Mouse (Mus musculus) limb, embryonic 12.5 days (tissue): ENCODE results near the gene Fnip1. TPM values are rescaled to one million over a fixed set of nuclear protein-coding genes. Genes with fewer than 3 reads are reported as not detected.
"Not testable (repeated sequence)": the region's sequence is repeated elsewhere in the genome, so short reads cannot be mapped to it uniquely, and the experiment has no call there.

ENCODE experiments used
- ATAC-seq: fragments of 200-750 bp; cut with Nextera tagmentation; 2 replicates; pipeline ENCODE4 v1.8.0; 2017; ENCODE audit warnings: low read depth, moderate TSS enrichment; ENCODE audit not compliant: insufficient number of reproducible peaks, insufficient read depth, low FRiP score, low TSS enrichment
- H3K27ac ChIP-seq: fragments of 300-500 bp; sonication (generic); 2 replicates; pipeline ENCODE4 v1.5.1; 2016; ENCODE audit warnings: mild to moderate bottlenecking, moderate library complexity
- H3K27me3 ChIP-seq: fragments of 300-500 bp; sonication (generic); 2 replicates; pipeline ENCODE4 v1.6.1; 2016; ENCODE audit warnings: mild to moderate bottlenecking, moderate library complexity
- H3K36me3 ChIP-seq: fragments of 300-500 bp; sonication (generic); 2 replicates; pipeline ENCODE4 v1.6.1; 2016; ENCODE audit warnings: mild to moderate bottlenecking, moderate library complexity
- H3K4me1 ChIP-seq: fragments of 300-500 bp; sonication (generic); replicated peaks from 2 replicates; pipeline ENCODE4 v1.6.1; 2016
- H3K4me2 ChIP-seq: fragments of 300-500 bp; sonication (generic); 2 replicates; pipeline ENCODE4 v1.6.1; 2016; ENCODE audit warnings: mild to moderate bottlenecking, moderate library complexity
- H3K4me3 ChIP-seq: fragments of 300-500 bp; sonication (generic); replicated peaks from 2 replicates; pipeline ENCODE4 v1.5.1; 2016; ENCODE audit warnings: mild to moderate bottlenecking
- H3K9ac ChIP-seq: fragments of 300-500 bp; sonication (generic); replicated peaks from 2 replicates; pipeline ENCODE4 v1.6.1; 2016; ENCODE audit warnings: mild to moderate bottlenecking, moderate library complexity
- H3K9me3 ChIP-seq: fragments of 300-500 bp; sonication (generic); 2 replicates; pipeline ENCODE4 v1.6.1; 2016; ENCODE audit warnings: mild to moderate bottlenecking, moderate library complexity
- WGBS: fragments of 180-500 bp; shearing (Covaris S2); methylation state at CpG from one replicate; pipeline ENCODE4 v1.1.7; 2016; 5-methylcytosine and 5-hydroxymethylcytosine counted together
- polyA plus RNA-seq: library from polyadenylated mRNA; unstranded; fragments of >200 nt; fragmentation: Nextera tagmentation; extraction: Ambion mirVana; gene quantifications from 2 replicates; pipeline ENCODE4 v1.2.1, GENCODE M21; 2016

The Fnip1 gene
- 12.2 and 13.0 TPM in 2 replicates for polyA plus RNA-seq

DNA sequence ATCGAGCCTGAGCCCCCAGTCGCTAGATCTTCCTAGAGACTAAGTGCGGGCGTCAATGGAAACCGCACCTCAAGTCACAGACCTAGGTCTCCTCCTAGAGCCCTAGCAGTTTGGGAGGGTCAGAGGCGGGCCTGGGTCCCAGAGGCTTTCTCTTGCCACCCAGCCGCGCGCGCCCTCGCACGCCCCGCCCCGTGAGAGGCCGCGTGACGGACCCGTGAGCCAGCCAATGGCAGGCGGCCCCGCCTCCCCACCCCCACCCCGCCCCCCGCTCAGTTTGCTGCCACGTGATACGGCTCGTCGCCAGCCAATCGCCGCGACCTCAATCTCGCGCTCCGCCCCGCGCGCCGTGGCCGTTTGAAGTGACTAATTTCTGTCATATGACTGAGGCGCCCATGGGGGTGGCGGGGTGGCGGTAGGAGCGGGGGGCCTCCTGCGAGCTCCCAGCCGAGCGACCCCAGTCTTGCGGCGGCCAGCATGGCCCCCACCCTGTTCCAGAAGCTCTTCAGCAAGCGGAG lies at the start of gene Fnip1:
Fnip1 (plus strand) TSS at position 377 of the 515 bp plus-strand sequence.
- Histone ChIP-seq H3K27ac (peak within 1 kb of the TSS; percentile 86), H3K27me3 (no peaks in the 10 kb centered on the region), H3K4me3 (peak within 1 kb of the TSS; percentile 91), H3K9ac (peak within 1 kb of the TSS; percentile 86), H3K4me2 (peak within 1 kb of the TSS; percentile 65), H3K36me3 (no peaks in the 10 kb centered on the region), H3K9me3 (no peaks in the 10 kb centered on the region), H3K4me1 (peaks cover 16% of the 10 kb centered on the region)
- ATAC-seq = peak; percentile 97
- whole genome bisulfite sequencing = under 1% methylated on average over 45 of the region's 47 CpGs

DNA sequence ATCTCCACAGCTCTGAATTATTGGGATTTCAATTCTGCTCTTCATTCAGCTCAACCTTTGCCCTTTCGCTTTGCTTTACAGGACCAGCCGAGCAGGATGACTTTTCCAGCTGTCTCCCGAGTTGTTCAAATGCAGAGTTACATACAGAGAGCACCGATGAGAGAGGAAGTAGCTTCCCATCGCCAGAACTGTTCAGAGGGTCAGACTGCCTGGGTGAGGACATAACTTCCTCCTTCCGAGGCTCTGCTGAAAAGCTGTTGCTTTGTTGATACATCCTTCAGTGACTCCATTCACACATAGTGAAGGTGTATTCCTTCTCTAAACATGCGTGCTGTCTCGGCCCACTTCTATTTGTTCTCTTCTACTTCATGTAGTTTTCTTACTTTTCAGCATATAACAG lies 47.6 kb upstream of the Fnip1 start:
- ATAC-seq = no peak
- Histone ChIP-seq H3K4me3 (no peak overlapping the region), H3K9ac (no peak overlapping the region), H3K27ac (no peak overlapping the region), H3K27me3 (no peaks in the 10 kb centered on the region), H3K9me3 (no peaks in the 10 kb centered on the region), H3K4me2 (no peak overlapping the region), H3K36me3 (no peaks in the 10 kb centered on the region), H3K4me1 (no peaks in the 10 kb centered on the region)
- WGBS = 72% methylated on average over 8 of the region's 8 CpGs

DNA sequence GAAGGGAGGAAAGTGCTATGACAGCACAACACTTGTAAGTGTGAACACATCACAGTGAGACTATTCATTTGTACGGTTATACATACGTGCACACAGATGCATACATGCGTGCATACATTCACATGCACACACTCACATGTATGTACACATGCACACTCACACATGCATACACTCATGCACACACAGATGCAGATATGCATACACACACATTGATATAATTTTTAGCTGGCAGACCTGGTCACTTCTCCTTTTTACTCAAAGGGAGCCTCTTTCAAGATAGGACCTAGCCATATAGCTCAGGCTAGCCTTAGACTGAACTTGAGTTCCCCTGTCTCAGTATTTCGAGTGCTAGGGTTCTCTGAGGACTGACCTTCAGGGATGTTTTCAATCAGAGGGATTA lies 46.7 kb upstream of the Fnip1 start:
- no peak overlapping the region for H3K27ac ChIP-seq
- H3K4me1 ChIP-seq = no peaks in the 10 kb centered on the region
- H3K36me3 ChIP-seq = no peaks in the 10 kb centered on the region
- 83% methylated on average over 4 of the region's 4 CpGs for whole genome bisulfite sequencing
- H3K9me3 ChIP-seq = no peaks in the 10 kb centered on the region
- H3K27me3 ChIP-seq = no peaks in the 10 kb centered on the region
- H3K9ac ChIP-seq = no peak overlapping the region
- ATAC-seq = no peak
- H3K4me3 ChIP-seq = no peak overlapping the region
- H3K4me2 ChIP-seq = no peak overlapping the region

DNA sequence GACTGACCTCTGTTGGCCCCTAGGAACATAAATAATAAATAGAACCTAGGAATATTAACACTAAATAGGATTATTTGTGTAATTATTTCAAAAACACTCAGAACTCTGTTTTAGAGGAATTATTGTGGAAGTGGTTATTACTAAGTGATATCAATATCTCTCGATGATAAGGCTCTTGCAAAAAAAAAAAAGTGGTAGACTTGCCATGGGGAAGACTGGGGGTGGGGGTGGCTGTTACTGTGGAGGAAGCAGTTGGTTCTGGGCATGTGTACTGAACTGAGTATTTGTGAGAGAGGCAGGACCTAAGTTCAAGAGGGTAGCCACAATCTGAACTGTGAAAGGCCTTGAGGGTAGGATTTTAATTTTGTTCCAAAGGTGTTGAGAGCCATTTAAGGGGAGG lies 41.3 kb upstream of the Fnip1 start:
- Histone ChIP-seq H3K4me3 (no peak overlapping the region), H3K27ac (no peak overlapping the region), H3K36me3 (no peaks in the 10 kb centered on the region), H3K27me3 (no peaks in the 10 kb centered on the region), H3K9me3 (no peaks in the 10 kb centered on the region), H3K4me2 (no peak overlapping the region), H3K9ac (no peak overlapping the region), H3K4me1 (no peaks in the 10 kb centered on the region)
- 92% methylated on average over 1 of the region's 1 CpGs for WGBS
- no peak for ATAC-seq

DNA sequence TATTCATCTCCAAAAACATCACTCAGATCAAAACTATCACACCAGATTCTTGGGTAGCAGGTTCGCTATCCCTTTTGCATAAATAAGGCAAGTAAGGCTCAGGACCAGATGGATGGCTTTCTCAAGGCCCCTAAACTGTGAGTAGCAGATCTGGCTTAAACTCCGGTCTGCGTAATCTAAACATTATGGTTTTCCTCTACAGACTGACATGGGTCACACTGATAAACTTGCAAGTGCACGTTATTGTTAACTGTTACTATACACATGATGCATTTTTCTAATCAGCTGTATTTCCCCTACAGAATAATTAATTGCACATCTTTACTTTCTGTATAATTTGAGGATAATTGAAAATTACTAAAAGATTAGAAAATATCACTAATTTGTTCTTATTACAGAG lies 39.9 kb upstream of the Fnip1 start:
- no peak overlapping the region for H3K4me3 ChIP-seq
- no peak overlapping the region for H3K4me2 ChIP-seq
- no peak overlapping the region for H3K9ac ChIP-seq
- H3K4me1 ChIP-seq = no peaks in the 10 kb centered on the region
- no peaks in the 10 kb centered on the region for H3K36me3 ChIP-seq
- 78% methylated on average over 4 of the region's 4 CpGs for WGBS
- no peaks in the 10 kb centered on the region for H3K9me3 ChIP-seq
- no peaks in the 10 kb centered on the region for H3K27me3 ChIP-seq
- H3K27ac ChIP-seq = no peak overlapping the region
- ATAC-seq = no peak

DNA sequence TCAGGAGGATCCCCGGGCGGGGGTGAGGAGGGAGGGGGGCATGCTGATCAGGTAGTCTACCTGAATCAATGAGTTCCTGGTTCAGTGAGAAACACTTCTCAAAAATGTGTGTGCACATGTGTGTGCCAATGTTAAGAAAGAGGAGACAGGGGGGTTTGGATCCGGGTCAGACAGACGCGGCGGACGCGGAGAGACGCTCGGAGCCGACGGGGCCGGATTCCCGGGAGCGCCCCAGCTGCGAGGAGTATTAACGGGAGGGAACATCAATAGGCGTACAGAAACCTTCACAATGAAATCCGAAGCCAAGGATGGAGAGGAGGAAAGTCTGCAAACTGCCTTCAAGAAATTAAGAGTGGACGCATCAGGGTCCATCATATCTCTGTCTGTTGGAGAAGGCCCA lies 37.2 kb upstream of the Fnip1 start:
- not testable (repeated sequence) for H3K9ac ChIP-seq, H3K4me2 ChIP-seq, H3K36me3 ChIP-seq, H3K27me3 ChIP-seq, ATAC-seq, H3K4me1 ChIP-seq, H3K27ac ChIP-seq, H3K4me3 ChIP-seq, H3K9me3 ChIP-seq
- 92% methylated on average over 20 of the region's 20 CpGs for WGBS

DNA sequence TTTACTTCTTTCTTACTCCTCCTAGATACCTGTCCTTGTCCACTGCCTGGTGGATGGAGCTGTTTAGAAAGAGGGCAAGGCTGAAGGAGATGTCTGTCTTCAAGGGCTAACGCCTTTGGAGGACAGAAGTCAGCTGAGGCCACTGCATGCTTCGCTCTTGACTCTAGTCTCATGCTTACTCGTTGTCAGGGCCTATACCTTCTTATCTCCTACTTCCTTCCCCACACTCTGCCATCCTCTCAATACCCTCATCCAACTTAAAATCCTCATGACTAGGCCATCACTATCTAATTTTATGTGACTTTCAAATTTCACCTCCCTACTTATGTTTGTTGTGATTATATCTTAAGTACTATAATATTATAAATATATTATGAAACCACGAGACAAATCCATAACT lies 33.1 kb upstream of the Fnip1 start:
- ATAC-seq = no peak
- Histone ChIP-seq H3K9me3 (no peaks in the 10 kb centered on the region), H3K27ac (no peak overlapping the region), H3K27me3 (no peaks in the 10 kb centered on the region; the same call in 1 of the 2 replicates), H3K9ac (no peak overlapping the region), H3K4me1 (no peaks in the 10 kb centered on the region), H3K4me3 (no peak overlapping the region), H3K36me3 (no peaks in the 10 kb centered on the region), H3K4me2 (no peak overlapping the region)
- 84% methylated on average over 4 of the region's 4 CpGs for WGBS

DNA sequence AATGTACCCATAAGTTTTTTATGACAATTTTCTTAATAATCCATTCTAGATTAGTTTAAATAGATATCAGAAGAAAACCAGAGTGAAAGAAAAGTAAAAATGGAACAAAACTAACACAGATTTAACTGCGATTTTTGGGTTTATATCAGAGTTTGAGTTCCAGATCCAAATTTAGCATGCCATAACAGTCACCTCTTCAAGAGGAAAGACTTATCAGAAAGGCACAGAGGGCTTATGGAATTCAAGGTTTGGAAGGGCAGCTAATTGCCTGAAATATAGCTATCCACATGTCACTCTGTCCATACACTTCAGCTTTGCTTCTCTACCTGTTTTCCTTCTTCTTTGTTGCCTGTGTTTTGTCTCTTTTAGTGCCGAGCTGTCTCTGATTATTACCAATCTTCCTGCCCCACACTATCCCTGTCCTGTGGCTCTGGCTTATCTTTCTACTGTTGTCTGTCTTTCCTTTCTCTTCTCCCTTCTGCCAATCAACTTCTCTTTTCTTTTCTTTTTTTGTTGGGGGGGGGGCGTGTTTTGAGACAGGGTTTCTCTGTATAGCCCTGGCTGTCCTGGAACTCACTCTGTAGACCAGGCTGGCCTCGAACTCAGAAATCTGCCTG lies 31.0 kb upstream of the Fnip1 start:
- Histone ChIP-seq H3K27me3 (no peaks in the 10 kb centered on the region; the same call in 1 of the 2 replicates), H3K27ac (no peak overlapping the region), H3K4me3 (no peak overlapping the region), H3K9ac (no peak overlapping the region), H3K36me3 (no peaks in the 10 kb centered on the region), H3K4me2 (no peak overlapping the region), H3K4me1 (no peaks in the 10 kb centered on the region), H3K9me3 (no peaks in the 10 kb centered on the region)
- WGBS = 77% methylated on average over 4 of the region's 4 CpGs
- ATAC-seq = no peak

DNA sequence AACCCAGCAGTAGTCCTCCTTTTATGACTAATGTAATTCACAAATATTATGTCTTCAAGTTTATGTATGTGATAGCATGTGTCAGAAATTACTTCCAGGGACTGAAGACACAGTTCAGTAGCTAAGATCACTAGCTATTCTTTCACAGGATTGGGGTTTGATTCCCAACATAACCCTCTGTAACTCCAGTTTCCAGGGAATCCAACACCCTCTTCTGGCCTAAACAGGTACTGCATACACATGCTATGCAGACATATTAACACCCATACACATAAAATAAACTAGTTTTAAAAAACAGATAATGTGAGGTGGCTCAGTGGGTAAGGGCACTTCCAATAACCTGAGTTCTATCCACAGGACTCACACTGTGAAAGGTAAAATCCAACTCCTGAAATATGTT lies 27.4 kb upstream of the Fnip1 start:
- H3K36me3 ChIP-seq = no peaks in the 10 kb centered on the region
- no peak overlapping the region for H3K4me3 ChIP-seq
- H3K4me1 ChIP-seq = no peaks in the 10 kb centered on the region
- H3K27me3 ChIP-seq = no peaks in the 10 kb centered on the region; the same call in 1 of the 2 replicates
- H3K4me2 ChIP-seq = no peak overlapping the region
- no peak overlapping the region for H3K9ac ChIP-seq
- no peak overlapping the region for H3K27ac ChIP-seq
- no peaks in the 10 kb centered on the region for H3K9me3 ChIP-seq
- ATAC-seq = no peak

DNA sequence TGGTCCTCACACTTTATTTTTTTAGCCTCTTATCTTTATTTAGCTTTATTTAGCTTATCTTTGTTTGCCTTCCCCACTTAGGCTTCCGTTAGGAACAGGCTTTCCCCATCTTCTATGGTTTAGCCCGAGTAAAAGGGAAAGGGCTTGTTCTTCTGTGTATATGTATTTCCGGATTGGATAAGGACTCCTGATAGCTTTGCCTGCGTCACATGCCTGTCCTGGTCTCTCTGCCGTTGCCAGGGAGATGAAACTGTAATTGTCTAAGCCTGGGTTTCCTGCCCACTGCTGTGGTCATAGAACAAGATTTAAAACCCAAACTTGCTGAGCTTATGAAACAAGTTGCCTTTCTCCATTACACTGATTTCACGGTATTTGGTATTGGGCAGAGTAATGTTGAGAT lies 25.0 kb upstream of the Fnip1 start:
- Histone ChIP-seq H3K4me1 (no peaks in the 10 kb centered on the region), H3K4me3 (no peak overlapping the region), H3K4me2 (no peak overlapping the region), H3K9me3 (no peaks in the 10 kb centered on the region), H3K36me3 (no peaks in the 10 kb centered on the region), H3K9ac (no peak overlapping the region), H3K27me3 (no peaks in the 10 kb centered on the region; the same call in 1 of the 2 replicates), H3K27ac (no peak overlapping the region)
- 53% methylated on average over 6 of the region's 6 CpGs for WGBS
- no peak for ATAC-seq

DNA sequence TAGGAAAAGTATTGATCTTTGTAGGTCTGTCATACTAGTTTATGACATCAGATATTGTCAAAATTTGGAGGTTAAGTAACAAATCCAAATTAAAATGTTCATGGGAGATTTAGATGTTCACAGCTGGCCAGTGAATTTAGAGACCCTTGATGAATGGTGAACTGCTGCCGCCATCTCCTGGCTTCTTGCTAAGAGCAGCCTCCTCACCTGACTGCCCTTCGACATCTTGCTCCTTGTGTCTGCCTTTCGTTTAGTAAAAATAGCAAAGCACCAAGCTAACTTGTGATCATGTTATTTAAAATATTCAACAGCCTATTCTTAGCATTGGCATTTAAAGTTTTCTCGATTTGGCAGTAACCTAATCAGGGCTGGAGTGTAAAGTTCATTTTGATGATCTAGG lies 15.0 kb upstream of the Fnip1 start:
- 78% methylated on average over 4 of the region's 4 CpGs for WGBS
- H3K9ac ChIP-seq = no peak overlapping the region
- H3K36me3 ChIP-seq = no peaks in the 10 kb centered on the region
- H3K4me1 ChIP-seq = peaks cover 13% of the 10 kb centered on the region
- no peak for ATAC-seq
- H3K27ac ChIP-seq = no peak overlapping the region
- H3K9me3 ChIP-seq = no peaks in the 10 kb centered on the region
- no peak overlapping the region for H3K4me2 ChIP-seq
- no peak overlapping the region for H3K4me3 ChIP-seq
- no peaks in the 10 kb centered on the region for H3K27me3 ChIP-seq

DNA sequence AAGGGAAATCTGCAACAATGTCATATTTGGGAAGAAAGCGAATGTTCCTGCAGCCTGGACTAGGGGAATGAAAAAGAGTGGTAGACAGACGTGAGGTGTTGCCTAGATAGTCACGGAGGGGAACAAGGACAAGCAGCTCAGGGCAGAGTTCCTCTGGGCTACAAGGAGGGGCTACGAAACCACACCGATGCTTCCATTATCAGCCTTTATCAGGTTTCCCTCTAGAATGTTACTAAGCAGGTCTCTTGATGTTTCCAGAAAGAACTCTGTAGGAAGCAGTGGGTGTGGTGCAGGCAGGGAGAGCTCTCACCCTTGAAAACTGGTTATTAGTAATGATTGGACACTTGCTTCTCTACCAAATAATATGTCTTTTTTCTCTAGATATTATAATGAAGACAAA lies 11.7 kb upstream of the Fnip1 start:
- no peaks in the 10 kb centered on the region for H3K27me3 ChIP-seq
- H3K4me1 ChIP-seq = peaks cover 29% of the 10 kb centered on the region
- 85% methylated on average over 5 of the region's 5 CpGs for WGBS
- no peak overlapping the region for H3K9ac ChIP-seq
- ATAC-seq = no peak
- no peaks in the 10 kb centered on the region for H3K36me3 ChIP-seq
- H3K4me3 ChIP-seq = no peak overlapping the region
- no peak overlapping the region for H3K27ac ChIP-seq
- no peak overlapping the region for H3K4me2 ChIP-seq
- H3K9me3 ChIP-seq = no peaks in the 10 kb centered on the region
